Mouse (Mus musculus): ENCODE results near the gene Mrpl32. TPM values are rescaled to one million over a fixed set of nuclear protein-coding genes. Genes with fewer than 3 reads are reported as not detected.

The Mrpl32 gene
- 311 TPM for polyA plus RNA-seq (2014; fragmentation: Illumina TruSeq; extraction: RNeasy Lipid Tissue Mini Kit (QIAGEN cat#74804); ENCODE audit: low read depth, low replicate concordance)

GRCm38 (mm10) chr13:14612926-14613529 is at the start of gene Mrpl32, which contains the start of gene Psma2:
Mrpl32 (minus strand) TSS chr13:14613165.
Psma2 (plus strand) TSS chr13:14613240.

GRCm38 (mm10) chr13:14629726-14630641 is 17.0 kb upstream of the Mrpl32 start, which contains the start of gene AW209491:
AW209491 (plus strand) TSS chr13:14630154.

Other genes starting within 250 kb of the Mrpl32 start
- gene Hecw1, start 89.9 kb downstream of the Mrpl32 start, polyA plus RNA-seq (2014; fragmentation: Illumina TruSeq; extraction: RNeasy Lipid Tissue Mini Kit (QIAGEN cat#74804); ENCODE audit: low read depth, low replicate concordance) = not detected
- gene Psma2, start 75 bp upstream of the Mrpl32 start, polyA plus RNA-seq (2014; fragmentation: Illumina TruSeq; extraction: RNeasy Lipid Tissue Mini Kit (QIAGEN cat#74804); ENCODE audit: low read depth, low replicate concordance) = 185 TPM
- 18.8 TPM for gene AW209491, start 17.0 kb upstream of the Mrpl32 start, polyA plus RNA-seq (2014; fragmentation: Illumina TruSeq; extraction: RNeasy Lipid Tissue Mini Kit (QIAGEN cat#74804); ENCODE audit: low read depth, low replicate concordance)